Mouse (Mus musculus) embryonic facial prominence, embryonic 14.5 days (tissue): ENCODE data around the gene Zbtb16. TPM values are rescaled to one million over a fixed set of nuclear protein-coding genes. Genes with fewer than 3 reads are reported as not detected.

Source experiments
- ATAC-seq: fragments of 200-750 bp; cut with Nextera tagmentation; 2 replicates; pipeline ENCODE4 v1.8.0; 2017; ENCODE audit warnings: low read depth, moderate number of reproducible peaks, moderate TSS enrichment
- DNase-seq: peaks from one replicate; pipeline ENCODE4 v3.0.0-alpha.2; 2015; ENCODE audit warnings: low spot score
- H3K27ac ChIP-seq: fragments of 300-500 bp; sonication (generic); replicated peaks from 2 replicates; pipeline ENCODE4 v1.5.1; 2014; ENCODE audit warnings: low read depth, mild to moderate bottlenecking, low read length, moderate library complexity
- H3K27me3 ChIP-seq: fragments of 300-500 bp; sonication (generic); replicated peaks from 2 replicates; pipeline ENCODE4 v1.6.1; 2014; ENCODE audit warnings: low read length; ENCODE audit not compliant: control insufficient read depth, insufficient read depth
- H3K36me3 ChIP-seq: fragments of 300-500 bp; sonication (generic); 2 replicates; pipeline ENCODE4 v1.6.1; 2014; ENCODE audit warnings: low read length, mixed read lengths; ENCODE audit not compliant: control insufficient read depth, insufficient read depth
- H3K4me1 ChIP-seq: fragments of 300-500 bp; sonication (generic); 2 replicates; pipeline ENCODE4 v1.6.1; 2014; ENCODE audit warnings: antibody characterized with exemption, low read length; ENCODE audit not compliant: control insufficient read depth, insufficient read depth
- H3K4me2 ChIP-seq: fragments of 300-500 bp; sonication (generic); 2 replicates; pipeline ENCODE4 v1.6.1; 2014; ENCODE audit warnings: low read depth, mild to moderate bottlenecking, low read length, moderate library complexity, mixed read lengths
- H3K4me3 ChIP-seq: fragments of 300-500 bp; sonication (generic); 2 replicates; pipeline ENCODE4 v1.5.1; 2014; ENCODE audit warnings: low read depth, mild to moderate bottlenecking, low read length
- H3K9ac ChIP-seq: fragments of 300-500 bp; sonication (generic); 2 replicates; pipeline ENCODE4 v1.6.1; 2014; ENCODE audit warnings: low read depth, mild to moderate bottlenecking, low read length, moderate library complexity, mixed read lengths
- H3K9me3 ChIP-seq: fragments of 300-500 bp; sonication (generic); 2 replicates; pipeline ENCODE4 v1.6.1; 2016; ENCODE audit warnings: low read length; ENCODE audit not compliant: control insufficient read depth
- WGBS: fragments of 180-500 bp; shearing (Covaris S2); extraction: QIAGEN DNeasy Blood & Tissue Kit; methylation state at CpG from one replicate; pipeline ENCODE4 v1.1.7; 2014; 5-methylcytosine and 5-hydroxymethylcytosine counted together
- polyA plus RNA-seq: library from polyadenylated mRNA; unstranded; fragments of >200 nt; fragmentation: Nextera tagmentation; extraction: Ambion mirVana; gene quantifications from 2 replicates; pipeline ENCODE4 v1.2.1, GENCODE M21; 2014

The Zbtb16 gene
- polyA plus RNA-seq, 1 experiment from 2014 or later = 4.1 TPM

DNA sequence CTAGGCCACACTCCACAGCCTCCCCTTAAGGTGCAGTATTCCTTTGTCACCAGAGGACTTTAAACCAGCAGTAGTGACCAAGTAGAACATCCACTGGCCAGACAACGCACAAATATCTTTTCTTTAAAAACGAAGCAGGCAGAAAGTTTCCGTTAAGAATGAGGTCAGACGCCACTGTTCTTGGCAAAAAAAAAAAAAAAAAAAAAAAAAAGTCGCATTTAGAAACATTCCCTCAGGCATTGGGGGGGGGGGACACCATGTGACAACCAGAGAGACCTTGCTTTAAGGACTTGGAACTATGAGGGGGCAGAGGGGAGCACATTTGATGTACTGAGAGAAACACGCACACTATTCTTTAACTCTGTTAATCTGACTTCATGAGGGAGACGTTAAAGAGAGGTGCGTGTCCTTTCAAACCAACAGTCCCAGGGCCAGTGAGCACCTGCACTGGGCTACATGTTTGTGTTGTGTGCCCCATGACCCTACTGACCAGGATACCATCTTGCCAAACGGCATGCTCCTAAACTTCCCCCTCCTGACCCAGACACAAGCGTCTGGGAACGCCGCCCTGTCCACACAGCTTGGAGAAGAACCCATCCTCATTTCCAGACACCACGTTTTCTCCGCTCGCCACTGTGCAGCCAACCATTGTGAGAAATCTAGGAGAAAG is 14.0 kb downstream of the Zbtb16 start:
- Histone ChIP-seq H3K4me3 (no peak overlapping the region), H3K27ac (no peak overlapping the region), H3K36me3 (no peaks in the 10 kb centered on the region), H3K27me3 (peaks cover 19% of the 10 kb centered on the region; the same call in 1 of the 2 replicates), H3K4me2 (no peak overlapping the region), H3K9ac (no peak overlapping the region), H3K9me3 (no peaks in the 10 kb centered on the region), H3K4me1 (peaks cover 31% of the 10 kb centered on the region)
- 46% methylated on average over 15 of the region's 15 CpGs for WGBS
- ATAC-seq (no peak), DNase-seq (no peak)

- H3K4me1 ChIP-seq = peaks cover 31% of the 10 kb centered on the region
- WGBS = 46% methylated on average over 9 of the region's 9 CpGs
- no peak overlapping the region for H3K4me2 ChIP-seq
Observed at GRCm38 (mm10) chr9:48821431-48821830, 14.6 kb downstream of the Zbtb16 start.

GRCm38 (mm10) chr9:48820791-48821190 is 15.2 kb downstream of the Zbtb16 start:
- no peak overlapping the region for H3K27ac ChIP-seq
- WGBS = 16% methylated on average over 3 of the region's 3 CpGs
- H3K9me3 ChIP-seq = no peaks in the 10 kb centered on the region
- no peak overlapping the region for H3K9ac ChIP-seq
- no peak overlapping the region for H3K4me2 ChIP-seq
- peaks cover 20% of the 10 kb centered on the region; the same call in 1 of the 2 replicates for H3K27me3 ChIP-seq
- H3K4me3 ChIP-seq = no peak overlapping the region
- peak; percentile 68 for DNase-seq
- H3K36me3 ChIP-seq = no peaks in the 10 kb centered on the region
- peaks cover 31% of the 10 kb centered on the region for H3K4me1 ChIP-seq
- 0 out of 2 replicates have a peak, but pooled peaks have one; percentile 60 for ATAC-seq

More at GRCm38 (mm10) chr9:48821431-48821830, 14.6 kb downstream of the Zbtb16 start:
- Histone ChIP-seq H3K27me3 (peaks cover 20% of the 10 kb centered on the region; the same call in 1 of the 2 replicates), H3K9me3 (no peaks in the 10 kb centered on the region), H3K4me3 (no peak overlapping the region), H3K36me3 (no peaks in the 10 kb centered on the region), H3K27ac (no peak overlapping the region), H3K9ac (no peak overlapping the region)
- ATAC-seq (no peak), DNase-seq (no peak)

DNA sequence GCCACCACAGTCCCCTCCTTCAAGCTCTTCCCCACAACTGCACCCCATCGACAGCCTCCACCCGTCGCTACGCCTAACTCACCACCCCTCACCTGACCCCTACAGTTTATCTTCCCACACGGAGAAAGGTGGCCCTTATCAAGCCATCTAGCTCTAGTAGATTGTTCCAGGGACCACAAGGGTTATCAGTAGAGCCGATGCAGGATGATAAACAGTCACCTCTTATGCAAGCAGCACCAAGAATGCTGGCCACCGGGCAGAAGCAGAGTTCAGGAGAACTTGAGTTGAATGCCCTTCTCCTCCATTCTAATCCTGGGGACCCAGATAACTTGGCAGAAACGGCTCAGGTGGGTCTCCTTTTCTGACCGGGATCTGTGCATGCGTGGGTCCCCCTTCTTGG is 16.3 kb downstream of the Zbtb16 start:
- Histone ChIP-seq H3K4me2 (no peak overlapping the region), H3K9me3 (no peaks in the 10 kb centered on the region), H3K9ac (no peak overlapping the region), H3K4me3 (no peak overlapping the region), H3K4me1 (peaks cover 31% of the 10 kb centered on the region), H3K27me3 (peaks cover 17% of the 10 kb centered on the region; the same call in 1 of the 2 replicates), H3K36me3 (no peaks in the 10 kb centered on the region), H3K27ac (no peak overlapping the region)
- WGBS = 86% methylated on average over 10 of the region's 10 CpGs
- no peak for DNase-seq
- ATAC-seq = no peak

- Histone ChIP-seq H3K27me3 (peaks cover 17% of the 10 kb centered on the region; the same call in 1 of the 2 replicates), H3K9ac (no peak overlapping the region), H3K9me3 (no peaks in the 10 kb centered on the region), H3K4me2 (no peak overlapping the region), H3K4me3 (no peak overlapping the region), H3K36me3 (no peaks in the 10 kb centered on the region), H3K4me1 (peaks cover 33% of the 10 kb centered on the region), H3K27ac (no peak overlapping the region)
- DNase-seq (no peak), ATAC-seq (no peak)
- 84% methylated on average over 3 of the region's 3 CpGs for WGBS
Observed at GRCm38 (mm10) chr9:48819137-48819536, 16.9 kb downstream of the Zbtb16 start.

DNA sequence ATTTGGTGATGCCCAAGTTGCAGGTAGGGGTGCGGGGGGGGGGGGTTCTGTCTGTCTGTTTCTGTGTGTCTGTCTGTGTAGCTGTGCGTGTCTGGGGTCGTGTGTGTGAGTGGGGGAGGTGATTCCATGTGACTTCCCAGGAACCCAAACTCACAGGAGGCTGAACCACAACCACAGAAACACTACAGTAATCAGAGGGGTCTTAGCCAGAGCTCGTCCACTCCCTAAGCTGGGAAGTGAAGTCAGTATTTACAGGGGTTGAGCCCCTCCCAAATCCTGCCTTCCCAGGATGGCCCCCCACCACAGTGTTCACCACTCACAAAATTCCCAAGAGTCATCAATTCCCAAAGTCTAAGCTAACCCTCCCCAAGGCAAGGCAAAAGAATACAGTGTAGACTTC is 18.1 kb downstream of the Zbtb16 start:
- no peak overlapping the region for H3K4me3 ChIP-seq
- H3K9me3 ChIP-seq = no peaks in the 10 kb centered on the region
- H3K4me2 ChIP-seq = no peak overlapping the region
- DNase-seq (no peak), ATAC-seq (no peak; the same call in 1 of the 2 replicates)
- no peaks in the 10 kb centered on the region for H3K36me3 ChIP-seq
- 59% methylated on average over 4 of the region's 4 CpGs for WGBS
- H3K27me3 ChIP-seq = peaks cover 16% of the 10 kb centered on the region; the same call in 1 of the 2 replicates
- no peak overlapping the region for H3K27ac ChIP-seq
- H3K9ac ChIP-seq = no peak overlapping the region
- peaks cover 27% of the 10 kb centered on the region for H3K4me1 ChIP-seq

DNA sequence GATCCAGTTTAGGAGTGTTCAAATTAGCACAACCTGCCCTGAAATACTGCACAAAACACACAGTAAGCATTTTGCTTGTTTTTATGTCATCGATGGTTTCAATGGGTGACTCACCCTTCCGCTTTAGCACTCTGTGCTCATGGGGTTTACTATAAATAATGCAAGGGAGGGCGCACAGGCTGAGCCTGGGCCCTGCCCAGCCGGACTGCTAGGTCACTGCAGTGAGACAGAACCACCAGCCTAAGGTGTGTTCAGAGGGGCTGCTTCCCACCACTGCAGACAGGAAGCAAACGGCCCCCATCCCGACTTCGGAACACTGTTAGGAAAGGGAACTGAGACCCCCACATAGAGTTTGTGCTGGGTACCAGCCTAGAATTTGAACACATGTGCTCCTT is 18.6 kb downstream of the Zbtb16 start:
- DNase-seq = no peak
- Histone ChIP-seq H3K9me3 (no peaks in the 10 kb centered on the region), H3K36me3 (no peaks in the 10 kb centered on the region), H3K4me3 (no peak overlapping the region), H3K4me2 (no peak overlapping the region), H3K27ac (no peak overlapping the region), H3K4me1 (peaks cover 22% of the 10 kb centered on the region), H3K9ac (no peak overlapping the region), H3K27me3 (peaks cover 11% of the 10 kb centered on the region; the same call in 1 of the 2 replicates)
- WGBS = 77% methylated on average over 7 of the region's 7 CpGs
- no peak for ATAC-seq

DNA sequence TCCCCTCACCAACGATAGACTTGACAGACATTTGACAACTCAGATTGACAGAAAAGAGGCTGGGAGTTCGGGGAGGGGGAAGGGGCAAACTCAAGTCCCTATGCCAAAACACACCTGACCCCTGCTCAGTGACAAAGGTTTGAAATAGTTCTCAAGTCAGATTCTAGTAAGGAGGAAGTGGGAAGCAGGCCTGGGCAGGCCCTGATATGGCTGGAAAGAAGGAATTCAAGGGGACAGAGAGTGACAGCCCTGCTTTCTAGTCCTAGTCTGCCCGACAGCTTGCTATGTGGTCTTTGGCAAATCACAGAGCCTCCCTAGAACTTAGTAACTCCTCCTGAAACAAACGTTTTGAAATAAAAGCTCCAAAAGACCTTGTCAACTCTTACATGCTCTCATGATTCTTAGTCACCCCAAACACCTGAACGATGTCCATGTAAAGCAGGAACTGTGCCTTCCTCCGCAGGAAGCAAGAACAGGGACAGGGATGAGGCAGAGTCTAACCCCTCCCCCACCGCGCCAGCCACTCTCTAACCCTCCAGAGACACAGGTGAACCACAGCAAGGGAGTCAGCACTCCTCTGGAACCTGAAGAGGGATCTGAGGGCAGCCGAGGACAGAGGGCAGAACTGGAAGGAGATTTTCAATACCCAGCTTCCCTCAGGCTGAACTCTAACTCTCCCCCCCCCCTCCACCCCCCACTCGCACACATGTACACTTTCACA is 19.2 kb downstream of the Zbtb16 start:
- DNase-seq = no peak
- Histone ChIP-seq H3K36me3 (no peaks in the 10 kb centered on the region), H3K27ac (no peak overlapping the region), H3K9me3 (no peaks in the 10 kb centered on the region), H3K27me3 (0 out of 2 replicates have a peak, but pooled peaks cover 6% of the 10 kb centered on the region), H3K4me1 (peaks cover 22% of the 10 kb centered on the region), H3K4me3 (no peak overlapping the region), H3K9ac (no peak overlapping the region), H3K4me2 (no peak overlapping the region)
- ATAC-seq = no peak
- 41% methylated on average over 10 of the region's 10 CpGs for WGBS
